Mouse (Mus musculus) right cerebral cortex, postnatal 25 days (tissue): ENCODE measurements around the gene Odc1.

Source experiments
- DNase-seq: peaks from one replicate; pipeline ENCODE4 v3.0.0; 2022

The Odc1 gene

GRCm38 (mm10) chr12:17588906-17589612, 44.5 kb downstream of the Odc1 start:
- no peak for DNase-seq

GRCm38 (mm10) chr12:17591249-17591648, 46.7 kb downstream of the Odc1 start:
- DNase-seq = no peak

- DNase-seq = no peak
Measured at GRCm38 (mm10) chr12:17593956-17594355, 49.4 kb downstream of the Odc1 start.

DNA sequence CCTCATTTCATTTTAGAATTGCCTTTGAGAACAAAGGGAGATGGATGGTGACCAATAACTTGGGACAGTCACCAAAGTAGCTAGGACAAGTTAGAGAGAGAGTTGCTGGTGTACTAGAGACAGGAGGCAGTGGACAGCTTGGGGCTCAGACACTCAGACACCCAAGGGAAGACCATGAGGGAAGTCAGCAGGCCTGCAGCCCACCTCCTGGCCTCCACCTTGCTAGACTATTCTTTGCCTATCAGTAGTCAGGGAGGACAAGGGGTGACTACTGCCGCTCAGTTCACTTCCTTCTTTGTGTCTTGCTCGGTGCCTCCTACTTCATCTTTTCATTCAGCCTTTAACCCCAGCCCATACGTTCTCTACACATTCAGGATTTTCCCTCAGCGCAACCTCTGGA, 50.1 kb downstream of the Odc1 start:
- no peak for DNase-seq

- no peak for DNase-seq
Measured at GRCm38 (mm10) chr12:17595166-17595565, 50.6 kb downstream of the Odc1 start.
